Mouse (Mus musculus) kidney, adult 11 months (tissue): ENCODE data around the gene Gm5965.
"Not testable (repeated sequence)": the region's sequence is repeated elsewhere in the genome, so short reads cannot be mapped to it uniquely, and the experiment has no call there.

Source experiments
- DNase-seq: peaks from one replicate; pipeline ENCODE4 v3.0.0; 2022

Gene Gm5965

GRCm38 (mm10) chr16:88777596-88777995, at the start of gene Gm5965:
Gene Gm5965, plus strand, starts transcription at chr16:88777896.
- no peak for DNase-seq

DNA sequence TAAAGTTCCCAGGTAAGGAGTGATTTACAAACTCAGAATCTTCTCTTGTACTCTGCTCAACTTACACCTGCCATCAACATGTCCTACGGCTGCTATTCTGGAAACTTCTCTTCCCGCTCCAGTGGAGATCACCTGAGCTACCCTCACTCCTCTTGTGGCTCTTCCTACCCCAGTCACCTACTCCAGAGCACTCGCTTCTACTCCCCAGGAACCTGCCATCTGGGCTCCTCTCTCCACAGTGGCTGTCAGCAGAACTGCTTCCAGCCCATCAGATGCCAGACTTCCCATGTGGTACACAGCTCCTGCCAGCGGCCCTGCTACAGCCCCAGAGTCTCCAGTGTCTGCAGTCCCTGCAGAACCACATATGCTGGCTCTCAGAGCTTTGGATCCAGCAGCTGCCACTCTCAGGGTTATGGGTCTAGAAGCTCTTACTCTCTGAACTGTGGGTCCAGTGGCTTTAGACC, 48.9 kb upstream of the Gm5965 start, which contains the start of gene Krtap13-1:
TSS of gene Krtap13-1 (plus strand) at position 51 of the 464 bp plus-strand sequence.
- no peak for DNase-seq

GRCm38 (mm10) chr16:88735391-88735790, 42.3 kb upstream of the Gm5965 start:
- no peak for DNase-seq

DNA sequence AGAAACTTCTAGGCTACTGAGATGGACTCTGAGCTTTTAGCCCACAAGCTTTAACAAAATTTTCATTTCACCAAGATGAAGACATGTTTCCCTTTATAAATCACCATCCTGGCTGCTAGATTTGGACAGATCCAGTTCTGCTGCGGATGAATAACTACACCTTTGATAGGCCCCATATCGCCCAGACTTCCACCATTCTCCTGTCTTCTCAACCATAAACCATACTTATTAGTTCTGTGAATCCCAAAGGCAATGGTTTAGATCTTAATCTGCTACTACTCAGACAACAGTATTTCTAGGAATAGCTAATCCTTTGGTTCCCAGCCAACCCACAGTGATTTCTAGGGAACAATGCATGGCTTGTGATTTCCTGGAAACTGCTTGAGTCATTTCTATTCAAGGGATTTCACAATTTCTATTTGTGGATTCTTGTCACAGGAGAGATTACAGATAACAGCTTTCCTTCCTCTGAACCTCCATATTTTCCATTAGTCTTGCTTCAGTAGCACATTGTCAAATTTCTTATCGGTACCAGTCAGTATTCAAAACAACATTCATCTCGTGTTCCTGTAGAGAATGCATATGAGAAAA, 32.9 kb upstream of the Gm5965 start:
- no peak for DNase-seq

- no peak for DNase-seq
These were observed 29.8 kb upstream of the Gm5965 start for GRCm38 (mm10) chr16:88747943-88748342.

DNA sequence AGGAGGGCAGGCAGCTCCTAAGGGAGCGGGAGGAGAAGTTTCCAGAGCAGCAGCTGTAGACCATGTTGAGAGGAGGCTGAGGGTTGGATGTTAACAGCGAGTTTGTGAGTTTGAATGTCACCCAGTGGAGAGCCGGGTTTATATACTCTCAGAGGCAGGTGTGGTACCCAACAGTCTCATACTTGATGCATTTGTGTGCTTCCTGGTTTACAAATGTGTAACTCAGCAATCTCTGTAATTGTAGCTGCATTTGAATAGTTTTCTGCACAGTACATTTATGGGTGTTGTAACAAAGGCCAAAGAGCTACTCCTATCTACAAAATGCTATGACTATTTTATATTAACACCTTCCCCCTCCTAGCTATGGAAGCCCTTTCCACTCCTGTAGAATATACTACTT, 26.2 kb upstream of the Gm5965 start, which contains the start of gene Krtap13:
TSS of gene Krtap13 (minus strand) at position 101 of the 400 bp plus-strand sequence.
- not testable (repeated sequence) for DNase-seq

DNA sequence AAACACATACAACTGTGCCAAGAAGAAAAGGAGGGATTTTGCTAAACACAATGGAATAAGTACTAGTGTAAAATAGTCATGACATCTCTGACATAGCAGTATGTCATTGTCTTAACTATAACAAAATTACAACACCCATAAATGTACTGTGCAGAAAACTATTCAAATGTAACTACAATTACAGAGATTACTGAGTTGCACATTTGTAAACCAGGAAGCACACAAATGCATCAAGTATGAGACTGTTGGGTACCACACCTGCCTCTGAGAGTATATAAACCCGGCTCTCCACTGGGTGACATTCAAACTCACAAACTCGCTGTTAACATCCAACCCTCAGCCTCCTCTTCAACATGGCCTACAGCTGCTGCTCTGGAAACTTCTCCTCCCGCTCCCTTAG, 19.1 kb upstream of the Gm5965 start, which contains the start of gene 2310034C09Rik:
TSS of gene 2310034C09Rik (plus strand) at position 301 of the 400 bp plus-strand sequence.
- DNase-seq = not testable (repeated sequence)

- DNase-seq = no peak
These were observed 3.6 kb upstream of the Gm5965 start, which contains the start of gene 2310057N15Rik for GRCm38 (mm10) chr16:88774106-88774505. Gene 2310057N15Rik, minus strand, starts transcription at chr16:88774206.

DNA sequence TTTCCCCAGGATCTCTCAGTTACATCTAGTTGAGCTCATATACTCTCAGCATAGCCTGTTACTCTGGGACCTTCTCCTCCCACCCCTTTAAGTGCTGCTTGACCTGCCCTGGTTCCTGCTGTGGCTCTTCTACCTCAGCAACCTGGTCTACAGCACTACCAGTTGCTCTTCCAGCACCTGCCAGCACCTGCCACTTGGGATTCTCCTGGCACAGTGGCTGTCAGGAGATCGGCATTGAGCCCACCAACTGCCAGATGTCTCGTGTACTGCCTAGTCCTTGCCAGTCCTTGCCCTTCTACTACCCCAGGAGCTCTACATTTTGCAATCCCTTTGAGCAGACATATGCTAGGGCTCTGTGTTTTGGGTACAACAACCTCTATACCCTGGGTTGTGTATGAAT, 9.1 kb downstream of the Gm5965 start:
- no peak for DNase-seq

GRCm38 (mm10) chr16:88811827-88812226, 34.1 kb downstream of the Gm5965 start, which contains the start of gene Gm20741:
Gene Gm20741, minus strand, starts transcription at chr16:88812220.
- no peak for DNase-seq

GRCm38 (mm10) chr16:88820066-88820465, 42.4 kb downstream of the Gm5965 start, which contains the start of gene Krtap15:
Gene Krtap15, plus strand, starts transcription at chr16:88820215.
- DNase-seq = no peak

DNA sequence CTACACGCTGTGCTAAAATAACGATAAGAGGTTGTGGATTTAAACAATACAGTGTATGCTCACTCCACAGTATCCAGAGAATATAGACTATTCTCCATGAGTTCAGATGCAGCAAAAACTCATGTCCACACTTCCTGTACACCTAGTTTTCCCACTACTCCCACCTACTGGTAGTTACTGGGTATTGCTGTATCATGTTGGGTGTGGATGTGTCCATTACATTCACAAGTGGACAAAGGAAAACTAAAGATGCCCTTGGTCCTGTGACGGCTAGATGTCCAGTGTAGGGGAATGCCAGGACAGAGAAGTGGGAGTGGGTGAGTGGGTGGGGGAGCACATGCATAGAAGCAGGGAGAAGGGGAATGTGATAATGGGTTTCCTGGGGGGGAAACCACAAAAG, 46.0 kb downstream of the Gm5965 start:
- no peak for DNase-seq

DNA sequence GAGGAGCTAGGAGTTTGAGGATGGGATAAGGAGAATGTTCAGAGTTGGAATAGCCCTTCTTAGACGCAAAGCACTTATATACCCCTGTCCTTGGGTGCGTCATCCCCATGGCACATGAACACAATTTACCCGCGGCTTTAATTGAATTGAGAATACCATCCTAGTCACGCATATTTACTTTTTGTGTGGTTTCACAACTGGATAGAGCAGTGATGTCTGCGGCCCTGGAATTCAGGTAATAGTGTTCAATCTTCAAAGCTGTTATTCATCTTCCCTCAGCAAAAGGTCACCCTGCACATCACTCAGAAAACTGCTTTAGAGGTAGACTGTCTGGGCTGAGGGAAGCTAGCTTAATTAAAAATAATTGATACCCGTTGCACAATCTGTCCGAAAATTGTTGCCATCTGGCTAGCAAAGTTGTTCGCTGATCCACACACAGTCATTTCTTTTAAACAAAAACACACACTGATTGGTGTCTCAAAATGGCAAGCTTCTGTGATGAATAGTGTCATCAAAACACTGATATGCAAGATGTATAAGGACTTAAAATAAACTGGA, 48.5 kb downstream of the Gm5965 start, which contains the start of gene Krtap14:
TSS of gene Krtap14 (minus strand) at position 51 of the 558 bp plus-strand sequence.
- DNase-seq = no peak

DNA sequence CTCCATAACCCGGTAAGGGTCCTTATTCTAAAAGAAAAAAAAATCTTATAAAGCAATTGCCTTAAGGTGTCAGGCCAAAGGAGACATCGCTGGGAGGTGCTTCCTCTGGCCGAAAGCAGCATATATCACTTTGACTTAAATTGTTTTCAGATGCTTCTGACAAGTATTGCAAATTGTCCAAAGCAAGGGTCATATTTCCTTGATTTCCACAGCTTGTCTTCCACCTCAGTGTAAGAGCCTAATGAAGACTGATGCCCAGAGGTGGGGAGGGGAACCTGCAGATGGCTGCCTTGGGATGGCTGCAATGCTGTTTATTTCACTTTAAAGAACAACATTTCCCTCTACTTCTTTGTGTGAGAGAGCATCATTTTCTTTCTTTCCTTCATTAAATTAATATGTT, 49.3 kb downstream of the Gm5965 start:
- no peak for DNase-seq
